Mouse (Mus musculus): ENCODE results near the gene Frrs1.

GRCm38 (mm10) chr3:116861223-116861539 is 1.9 kb downstream of the Frrs1 start:
- no peak for TF ChIP-seq CTCF (IDR thresholded peaks at IDR 0.05; ENCODE audit: borderline replicate concordance, insufficient read depth, low read length)
- TF ChIP-seq POLR2A (IDR thresholded peaks at IDR 0.05; ENCODE audit: low read depth, low read length), result no peak
